Mouse (Mus musculus): ENCODE measurements around the gene Trp53i13. TPM values are rescaled to one million over a fixed set of nuclear protein-coding genes. Genes with fewer than 3 reads are reported as not detected.

Trp53i13 gene
- polyA plus RNA-seq, 1 experiment from 2014 or later, result 5.2 TPM

DNA sequence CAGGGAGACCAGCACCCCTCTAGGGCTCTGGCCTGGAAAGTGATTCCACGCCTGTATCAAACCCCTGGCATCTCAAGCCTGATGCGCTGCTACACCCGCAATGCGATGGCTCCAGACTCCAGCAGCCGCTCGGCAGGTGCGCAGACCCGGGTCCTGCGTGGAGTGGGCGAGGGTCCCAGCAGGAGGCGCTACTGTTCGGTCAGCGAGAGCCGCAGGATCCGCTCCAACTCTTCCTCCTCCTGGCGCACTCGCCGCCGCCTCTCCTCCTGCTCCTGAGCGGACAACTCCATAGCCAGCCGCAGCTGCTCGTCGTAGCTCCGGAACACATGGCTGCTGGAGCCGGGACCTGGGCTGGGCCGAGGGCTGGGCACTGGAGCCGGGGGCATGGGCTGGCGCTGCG is 44.4 kb downstream of the Trp53i13 start:
- Histone ChIP-seq H3K9me3 (replicated peaks) (no peaks in the 10 kb centered on the region), H3K4me1 (replicated peaks) (peaks cover 13% of the 10 kb centered on the region), H3K27ac (replicated peaks) (no peak overlapping the region), H3K4me3 (replicated peaks) (no peak overlapping the region), H3K4me2 (no peak overlapping the region), H3K27me3 (peaks cover 22% of the 10 kb centered on the region), H3K9ac (no peak overlapping the region), H3K36me3 (replicated peaks) (no peaks in the 10 kb centered on the region)
- no peak for ATAC-seq (ENCODE audit: insufficient read depth)
- WGBS (ENCODE audit: insufficient replicate concordance), result 83% methylated on average over 29 of the region's 29 CpGs

GRCm38 (mm10) chr11:77468397-77468796 is 47.4 kb downstream of the Trp53i13 start:
- no peak for ATAC-seq (ENCODE audit: insufficient read depth)
- peaks cover 13% of the 10 kb centered on the region for H3K4me1 ChIP-seq (replicated peaks)
- H3K4me2 ChIP-seq, result no peak overlapping the region
- H3K9ac ChIP-seq, result no peak overlapping the region
- H3K9me3 ChIP-seq (replicated peaks), result no peaks in the 10 kb centered on the region
- WGBS (ENCODE audit: insufficient replicate concordance), result 71% methylated on average over 9 of the region's 9 CpGs
- H3K27ac ChIP-seq (replicated peaks), result no peak overlapping the region
- peaks cover 51% of the 10 kb centered on the region for H3K27me3 ChIP-seq
- H3K36me3 ChIP-seq (replicated peaks), result no peaks in the 10 kb centered on the region
- no peak overlapping the region for H3K4me3 ChIP-seq (replicated peaks)

DNA sequence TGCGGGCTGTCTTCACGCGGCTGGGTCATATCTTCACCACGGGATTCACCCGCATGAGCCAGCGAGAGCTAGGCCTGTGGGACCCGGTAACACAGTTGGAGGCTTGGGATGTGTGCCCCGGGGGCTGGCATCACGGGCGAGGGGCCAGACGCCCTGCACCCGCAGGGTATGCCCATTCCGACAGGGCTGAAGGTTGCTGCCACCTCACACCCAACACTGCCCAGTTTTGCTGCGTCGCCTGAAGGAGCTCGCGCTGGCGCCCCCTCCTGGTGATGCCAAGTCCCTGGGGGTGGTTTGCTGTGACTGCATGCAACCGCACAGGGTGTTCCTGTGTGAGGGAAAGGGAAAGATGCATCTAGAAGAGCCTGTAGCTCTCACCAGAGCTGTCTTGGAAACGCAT is 48.0 kb downstream of the Trp53i13 start:
- Histone ChIP-seq H3K27ac (replicated peaks) (no peak overlapping the region), H3K36me3 (replicated peaks) (no peaks in the 10 kb centered on the region), H3K4me1 (replicated peaks) (peaks cover 15% of the 10 kb centered on the region), H3K4me2 (peak overlapping the region; percentile 55), H3K9ac (no peak overlapping the region), H3K27me3 (peaks cover 57% of the 10 kb centered on the region), H3K4me3 (replicated peaks) (no peak overlapping the region), H3K9me3 (replicated peaks) (no peaks in the 10 kb centered on the region)
- WGBS (ENCODE audit: insufficient replicate concordance), result 7% methylated on average over 20 of the region's 20 CpGs
- no peak for ATAC-seq (ENCODE audit: insufficient read depth)

- 2% methylated on average over 25 of the region's 25 CpGs for WGBS (ENCODE audit: insufficient replicate concordance)
Observed at GRCm38 (mm10) chr11:77467157-77467556, 48.6 kb downstream of the Trp53i13 start.

GRCm38 (mm10) chr11:77466544-77466943 is 49.2 kb downstream of the Trp53i13 start:
- no peak for ATAC-seq (ENCODE audit: insufficient read depth)
- Histone ChIP-seq H3K4me2 (no peak overlapping the region), H3K27ac (replicated peaks) (no peak overlapping the region), H3K36me3 (replicated peaks) (no peaks in the 10 kb centered on the region), H3K9ac (no peak overlapping the region), H3K4me3 (replicated peaks) (no peak overlapping the region), H3K27me3 (peaks cover 70% of the 10 kb centered on the region), H3K9me3 (replicated peaks) (no peaks in the 10 kb centered on the region), H3K4me1 (replicated peaks) (peaks cover 25% of the 10 kb centered on the region)
- 35% methylated on average over 9 of the region's 9 CpGs for whole genome bisulfite sequencing (ENCODE audit: insufficient replicate concordance)

More at GRCm38 (mm10) chr11:77467157-77467556, 48.6 kb downstream of the Trp53i13 start:
- no peak for ATAC-seq (ENCODE audit: insufficient read depth)
- no peak overlapping the region for H3K9ac ChIP-seq
- no peak overlapping the region for H3K4me3 ChIP-seq (replicated peaks)
- peaks cover 21% of the 10 kb centered on the region for H3K4me1 ChIP-seq (replicated peaks)
- no peaks in the 10 kb centered on the region for H3K9me3 ChIP-seq (replicated peaks)
- H3K4me2 ChIP-seq, result peak overlapping the region; percentile 55
- H3K27me3 ChIP-seq, result peaks cover 63% of the 10 kb centered on the region
- H3K27ac ChIP-seq (replicated peaks), result no peak overlapping the region
- no peaks in the 10 kb centered on the region for H3K36me3 ChIP-seq (replicated peaks)

DNA sequence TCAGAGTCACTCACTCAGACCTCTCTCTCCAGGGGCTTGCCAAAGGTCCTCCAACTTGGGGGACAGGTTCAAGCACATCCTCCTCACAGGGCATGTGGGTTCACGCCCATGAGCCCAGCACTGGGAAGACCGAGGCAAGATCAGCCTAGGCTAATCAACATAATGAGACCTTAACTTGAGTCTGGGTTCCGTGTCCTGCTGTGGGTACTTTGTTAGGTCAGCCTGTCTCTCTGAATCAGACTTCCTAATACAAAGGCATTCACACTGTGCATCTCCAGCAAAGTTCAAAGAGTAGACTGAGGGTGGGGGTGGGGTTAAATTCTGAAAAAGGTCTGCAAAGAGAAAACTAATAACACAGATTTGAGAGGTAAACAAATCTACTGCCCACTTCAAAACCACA is 50.7 kb downstream of the Trp53i13 start:
- ATAC-seq (ENCODE audit: insufficient read depth), result no peak
- peaks cover 84% of the 10 kb centered on the region for H3K27me3 ChIP-seq

GRCm38 (mm10) chr11:77464684-77465083 is 51.1 kb downstream of the Trp53i13 start:
- H3K27me3 ChIP-seq, result peaks cover 87% of the 10 kb centered on the region
- 51% methylated on average over 4 of the region's 4 CpGs for WGBS (ENCODE audit: insufficient replicate concordance)

More for the DNA sequence above, 50.7 kb downstream of the Trp53i13 start:
- Histone ChIP-seq H3K4me2 (no peak overlapping the region), H3K36me3 (replicated peaks) (no peaks in the 10 kb centered on the region), H3K4me1 (replicated peaks) (peaks cover 25% of the 10 kb centered on the region), H3K9me3 (replicated peaks) (no peaks in the 10 kb centered on the region), H3K9ac (no peak overlapping the region), H3K4me3 (replicated peaks) (no peak overlapping the region), H3K27ac (replicated peaks) (no peak overlapping the region)
- WGBS (ENCODE audit: insufficient replicate concordance), result 54% methylated on average over 3 of the region's 3 CpGs

GRCm38 (mm10) chr11:77463786-77464185 is 52.0 kb downstream of the Trp53i13 start:
- ATAC-seq (ENCODE audit: insufficient read depth), result no peak
- Histone ChIP-seq H3K9me3 (replicated peaks) (no peaks in the 10 kb centered on the region), H3K4me3 (replicated peaks) (no peak overlapping the region), H3K9ac (no peak overlapping the region), H3K36me3 (replicated peaks) (no peaks in the 10 kb centered on the region), H3K27ac (replicated peaks) (no peak overlapping the region), H3K27me3 (peaks cover 92% of the 10 kb centered on the region), H3K4me2 (no peak overlapping the region), H3K4me1 (replicated peaks) (peaks cover 25% of the 10 kb centered on the region)
- WGBS (ENCODE audit: insufficient replicate concordance), result 57% methylated on average over 10 of the region's 10 CpGs

More at GRCm38 (mm10) chr11:77464684-77465083, 51.1 kb downstream of the Trp53i13 start:
- Histone ChIP-seq H3K9ac (no peak overlapping the region), H3K4me2 (no peak overlapping the region), H3K9me3 (replicated peaks) (no peaks in the 10 kb centered on the region), H3K4me3 (replicated peaks) (no peak overlapping the region), H3K27ac (replicated peaks) (no peak overlapping the region), H3K4me1 (replicated peaks) (peaks cover 25% of the 10 kb centered on the region), H3K36me3 (replicated peaks) (no peaks in the 10 kb centered on the region)
- no peak for ATAC-seq (ENCODE audit: insufficient read depth)

GRCm38 (mm10) chr11:77463101-77463445 is 52.7 kb downstream of the Trp53i13 start:
- peaks cover 87% of the 10 kb centered on the region for H3K27me3 ChIP-seq
- no peaks in the 10 kb centered on the region for H3K36me3 ChIP-seq (replicated peaks)
- H3K9me3 ChIP-seq (replicated peaks), result no peaks in the 10 kb centered on the region
- H3K27ac ChIP-seq (replicated peaks), result no peak overlapping the region
- peak overlapping the region; percentile 77 for H3K4me2 ChIP-seq
- H3K4me1 ChIP-seq (replicated peaks), result peaks cover 25% of the 10 kb centered on the region
- H3K4me3 ChIP-seq (replicated peaks), result peak overlapping the region; percentile 52; the same call in 1 of the 2 replicates
- WGBS (ENCODE audit: insufficient replicate concordance), result 31% methylated on average over 8 of the region's 8 CpGs
- ATAC-seq (ENCODE audit: insufficient read depth), result no peak
- no peak overlapping the region for H3K9ac ChIP-seq

DNA sequence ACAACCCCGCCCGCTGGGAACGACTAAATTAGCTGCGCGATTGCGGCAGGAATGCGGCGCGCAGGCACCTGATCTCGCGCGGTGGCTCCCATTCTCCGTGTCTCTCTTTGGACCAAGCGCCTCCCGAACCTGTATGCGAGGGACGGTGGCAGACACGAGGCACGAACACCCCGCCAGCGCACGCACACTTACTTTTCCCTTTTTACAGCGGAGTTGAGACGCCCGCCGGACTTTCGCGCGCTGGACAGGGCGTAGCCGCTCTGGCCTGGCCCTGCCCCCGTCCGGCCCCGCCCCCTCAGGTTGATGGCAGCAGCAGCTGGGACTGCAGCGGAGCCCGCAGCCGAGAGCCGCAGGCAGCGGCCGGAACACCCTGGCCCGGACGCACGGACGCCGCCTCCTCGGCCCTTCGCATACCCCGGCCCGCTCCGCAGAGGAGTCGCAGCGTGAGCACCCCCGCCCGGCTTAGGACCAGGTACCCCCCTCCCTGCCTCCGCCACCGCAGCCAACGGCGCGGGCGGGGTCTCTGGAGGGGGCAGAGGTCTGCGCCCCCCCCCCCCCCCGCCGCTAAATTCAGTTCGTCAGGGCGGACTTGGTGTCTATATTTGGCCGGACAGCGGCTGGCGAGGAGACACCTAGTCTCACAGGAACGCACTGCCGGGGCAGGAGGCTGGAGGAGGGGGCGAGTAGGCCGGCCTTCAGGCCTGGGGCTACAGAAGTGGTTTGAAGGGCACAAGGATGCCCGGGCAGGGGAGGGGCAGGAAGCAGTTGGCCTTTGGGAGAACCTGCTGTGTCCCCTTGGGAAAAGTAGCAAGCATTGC is 53.3 kb downstream of the Trp53i13 start, which contains the start of gene Coro6:
Coro6 (plus strand) TSS at position 129 of the 818 bp plus-strand sequence.
- H3K27ac ChIP-seq (replicated peaks), result no peak within 1 kb of the TSS
- WGBS (ENCODE audit: insufficient replicate concordance), result under 1% methylated on average over 73 of the region's 73 CpGs
- peak within 1 kb of the TSS; percentile 52 for H3K4me3 ChIP-seq (replicated peaks)
- no peak within 1 kb of the TSS for H3K9ac ChIP-seq
- H3K27me3 ChIP-seq, result peaks cover 81% of the 10 kb centered on the region
- peak within 1 kb of the TSS; percentile 77 for H3K4me2 ChIP-seq
- peaks cover 19% of the 10 kb centered on the region for H3K4me1 ChIP-seq (replicated peaks)
- H3K36me3 ChIP-seq (replicated peaks), result no peaks in the 10 kb centered on the region
- ATAC-seq (ENCODE audit: insufficient read depth), result peak; percentile 48; the same call in 1 of the 2 replicates
- H3K9me3 ChIP-seq (replicated peaks), result no peaks in the 10 kb centered on the region

- peak overlapping the region; percentile 77 for H3K4me2 ChIP-seq
- no peak overlapping the region for H3K9ac ChIP-seq
- peak overlapping the region; percentile 52 for H3K4me3 ChIP-seq (replicated peaks)
- 4% methylated on average over 6 of the region's 6 CpGs for WGBS (ENCODE audit: insufficient replicate concordance)
- no peaks in the 10 kb centered on the region for H3K9me3 ChIP-seq (replicated peaks)
- no peak overlapping the region for H3K27ac ChIP-seq (replicated peaks)
- peaks cover 74% of the 10 kb centered on the region for H3K27me3 ChIP-seq
- no peaks in the 10 kb centered on the region for H3K36me3 ChIP-seq (replicated peaks)
- no peak for ATAC-seq (ENCODE audit: insufficient read depth)
- H3K4me1 ChIP-seq (replicated peaks), result peaks cover 13% of the 10 kb centered on the region
Observed at GRCm38 (mm10) chr11:77461856-77462255, 53.9 kb downstream of the Trp53i13 start.

All from liver, embryonic 15.5 days (tissue).